Mouse (Mus musculus) cerebellum, postnatal 25 days (tissue): ENCODE results near the gene Scn3a.
"Not testable (repeated sequence)": the region's sequence is repeated elsewhere in the genome, so short reads cannot be mapped to it uniquely, and the experiment has no call there.

Experiments used
- DNase-seq, 2 experiments: peaks; one replicate each; pipeline ENCODE4 v3.0.0; 2021; ENCODE audit warnings: mixed read lengths in 2 of 2

Scn3a gene

GRCm38 (mm10) chr2:65483434-65483833, 84.0 kb downstream of the Scn3a start:
- no peak for DNase-seq

- no peak for DNase-seq
Measured at GRCm38 (mm10) chr2:65481007-65481672, 86.3 kb downstream of the Scn3a start.

- DNase-seq: peak in 1 of 2 experiments; percentile 1
Measured at GRCm38 (mm10) chr2:65471311-65471882, 96.0 kb downstream of the Scn3a start.

GRCm38 (mm10) chr2:65465694-65466093, 101.7 kb downstream of the Scn3a start:
- no peak for DNase-seq

GRCm38 (mm10) chr2:65453763-65454162, 113.7 kb downstream of the Scn3a start:
- no peak for DNase-seq

GRCm38 (mm10) chr2:65451401-65452078, 115.9 kb downstream of the Scn3a start:
- not testable (repeated sequence) for DNase-seq

- DNase-seq: no peak
Measured at GRCm38 (mm10) chr2:65450449-65451360, 116.7 kb downstream of the Scn3a start.

GRCm38 (mm10) chr2:65449126-65449828, 118.2 kb downstream of the Scn3a start:
- no peak for DNase-seq

GRCm38 (mm10) chr2:65443082-65443481, 124.3 kb downstream of the Scn3a start:
- no peak for DNase-seq

GRCm38 (mm10) chr2:65441566-65441965, 125.9 kb downstream of the Scn3a start:
- DNase-seq: no peak

GRCm38 (mm10) chr2:65441110-65441509, 126.3 kb downstream of the Scn3a start:
- DNase-seq: no peak

- DNase-seq: no peak
Measured at GRCm38 (mm10) chr2:65436917-65437316, 130.5 kb downstream of the Scn3a start.

GRCm38 (mm10) chr2:65423501-65423900, 143.9 kb downstream of the Scn3a start:
- no peak for DNase-seq

GRCm38 (mm10) chr2:65421259-65422255, 145.9 kb downstream of the Scn3a start:
- no peak for DNase-seq

GRCm38 (mm10) chr2:65418608-65419007, 148.8 kb downstream of the Scn3a start:
- no peak for DNase-seq

GRCm38 (mm10) chr2:65416535-65416934, 150.9 kb downstream of the Scn3a start:
- no peak for DNase-seq

GRCm38 (mm10) chr2:65415294-65415693, 152.1 kb downstream of the Scn3a start:
- DNase-seq: no peak

- peak; percentile 19 to 26 for DNase-seq
Measured at GRCm38 (mm10) chr2:65414806-65415281, 152.6 kb downstream of the Scn3a start.

- DNase-seq: peak in 1 of 2 experiments; percentile 33
Measured at GRCm38 (mm10) chr2:65414237-65414636, 153.2 kb downstream of the Scn3a start.

- peak in 1 of 2 experiments; percentile 15 for DNase-seq
Measured at GRCm38 (mm10) chr2:65413746-65414145, 153.7 kb downstream of the Scn3a start.
